Mouse (Mus musculus): ENCODE data around the gene Nsmce4a.
"Not testable (repeated sequence)": the region's sequence is repeated elsewhere in the genome, so short reads cannot be mapped to it uniquely, and the experiment has no call there.

Gene Nsmce4a

GRCm38 (mm10) chr7:130572821-130573220, at the start of gene Nsmce4a:
Nsmce4a (minus strand) TSS chr7:130573118.
- DNase-seq: no peak

DNA sequence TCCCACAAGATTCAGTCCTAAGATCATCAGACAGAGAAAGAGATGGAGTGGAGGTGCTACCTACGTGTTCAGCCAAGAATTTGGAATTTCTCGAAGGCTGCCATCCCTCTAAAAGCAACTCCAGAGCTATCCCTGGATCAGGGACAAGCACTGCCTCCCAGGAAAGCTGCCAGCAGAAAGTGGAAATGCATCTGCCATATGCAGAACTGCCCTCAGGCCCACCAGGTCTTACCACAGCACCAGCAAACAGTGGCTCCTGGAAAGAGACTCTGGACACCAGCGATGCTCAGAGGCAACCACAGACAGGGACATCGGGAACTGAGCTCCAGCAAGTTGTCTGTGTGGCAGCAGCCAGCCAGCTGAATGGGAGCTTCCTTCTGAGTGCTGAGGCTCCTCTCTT, 49.4 kb upstream of the Nsmce4a start:
- no peak for DNase-seq

GRCm38 (mm10) chr7:130621953-130622352, 49.0 kb upstream of the Nsmce4a start:
- no peak for DNase-seq

DNA sequence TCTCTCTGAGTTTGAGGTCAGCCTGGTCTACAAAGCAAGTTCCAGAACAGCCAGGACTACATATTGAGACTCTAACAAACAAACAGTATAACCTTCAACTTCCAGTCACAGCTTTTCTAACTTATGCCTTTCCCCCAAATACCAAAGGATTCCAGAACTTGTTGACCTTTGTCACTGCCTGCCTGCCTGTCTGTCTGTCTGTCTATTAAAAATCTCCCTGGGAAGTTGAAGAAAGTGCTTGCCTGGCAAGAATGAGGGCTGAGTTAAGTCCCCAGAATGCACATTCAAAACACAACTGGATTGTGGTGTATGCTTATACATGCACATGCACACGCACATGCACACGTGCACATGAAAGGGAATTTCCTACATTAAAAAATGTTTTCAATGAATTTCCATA, 48.1 kb upstream of the Nsmce4a start:
- no peak for DNase-seq

GRCm38 (mm10) chr7:130617591-130617990, 44.7 kb upstream of the Nsmce4a start:
- DNase-seq: no peak

- DNase-seq: no peak
Observed at GRCm38 (mm10) chr7:130613973-130614372, 41.1 kb upstream of the Nsmce4a start.

DNA sequence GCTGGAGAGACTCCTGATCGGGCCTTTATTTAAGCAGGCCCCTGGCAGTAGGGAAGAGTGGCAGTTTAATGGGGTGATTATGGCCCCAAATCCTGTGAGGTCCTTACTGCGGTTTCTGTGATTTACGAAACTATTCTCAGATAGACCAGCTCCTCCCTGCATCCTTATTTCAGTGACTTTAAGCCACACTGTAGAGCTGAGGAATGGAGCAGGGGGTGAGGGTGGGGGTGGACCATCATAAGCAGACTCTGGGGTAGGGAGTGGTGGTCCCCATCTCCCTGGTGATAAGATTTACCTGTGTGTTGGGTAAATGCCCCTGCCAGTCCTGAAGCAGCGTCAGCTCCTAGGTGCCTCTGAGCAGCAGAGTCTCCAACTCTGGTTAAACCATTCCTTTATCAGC, 34.0 kb upstream of the Nsmce4a start:
- no peak for DNase-seq

DNA sequence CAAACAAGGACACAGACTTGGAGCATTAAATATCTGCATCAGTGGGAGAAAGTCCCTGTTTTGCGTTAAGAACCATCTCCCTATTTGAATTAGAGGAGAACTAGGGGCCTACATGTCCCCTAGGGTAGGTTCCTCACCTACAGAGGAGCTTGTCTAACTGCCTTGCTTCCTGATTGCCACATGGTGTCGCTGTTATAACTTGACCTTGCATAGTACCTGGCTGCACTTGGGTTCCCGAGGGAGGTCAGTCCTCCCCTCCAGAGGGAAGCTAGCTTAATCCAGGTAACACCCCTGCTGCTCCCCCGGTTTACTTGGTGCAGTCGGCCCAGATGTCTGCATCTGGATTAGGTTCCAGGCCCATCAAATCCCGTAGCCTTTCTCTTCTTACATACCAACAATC, 32.2 kb upstream of the Nsmce4a start:
- DNase-seq: no peak

GRCm38 (mm10) chr7:130604390-130604789, 31.5 kb upstream of the Nsmce4a start:
- DNase-seq: no peak

DNA sequence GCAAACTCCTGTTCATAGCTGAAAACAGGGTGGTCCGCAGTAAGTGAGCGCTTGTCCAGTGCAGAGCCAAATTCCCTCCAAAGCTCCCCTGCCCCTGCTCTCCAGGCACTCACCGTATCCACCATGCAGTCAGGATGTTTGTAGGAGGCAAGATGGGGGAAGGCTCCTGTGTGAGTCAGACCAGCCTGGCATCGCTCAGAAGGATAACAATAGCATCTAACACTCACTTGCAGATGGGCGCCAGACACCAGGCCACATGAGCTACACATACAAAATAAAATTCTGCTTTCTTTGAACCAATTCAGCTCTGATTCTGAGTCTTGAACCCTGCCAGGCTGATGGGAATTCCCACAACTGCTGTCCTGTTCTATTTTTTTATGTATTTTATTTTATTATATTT, 30.6 kb upstream of the Nsmce4a start:
- no peak for DNase-seq

DNA sequence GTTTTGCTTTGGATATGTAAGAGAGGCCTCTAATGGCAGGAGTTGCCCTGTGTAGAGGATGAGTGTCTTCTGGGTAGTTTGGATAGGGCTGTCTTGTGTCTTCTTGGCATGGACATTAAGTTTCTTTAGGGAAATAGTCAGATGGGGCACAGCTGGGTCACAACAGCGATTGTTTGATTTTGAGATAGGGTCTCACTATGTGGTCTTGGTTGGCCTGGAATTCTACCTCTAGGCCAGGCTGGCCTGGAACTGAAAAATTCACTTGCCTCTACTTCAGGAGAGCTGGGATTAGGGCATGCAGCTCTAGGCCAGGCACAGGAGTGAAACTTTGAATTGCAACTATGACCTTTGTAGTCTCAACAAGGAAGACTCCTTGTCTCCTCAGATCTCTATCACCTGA, 29.9 kb upstream of the Nsmce4a start:
- no peak for DNase-seq

DNA sequence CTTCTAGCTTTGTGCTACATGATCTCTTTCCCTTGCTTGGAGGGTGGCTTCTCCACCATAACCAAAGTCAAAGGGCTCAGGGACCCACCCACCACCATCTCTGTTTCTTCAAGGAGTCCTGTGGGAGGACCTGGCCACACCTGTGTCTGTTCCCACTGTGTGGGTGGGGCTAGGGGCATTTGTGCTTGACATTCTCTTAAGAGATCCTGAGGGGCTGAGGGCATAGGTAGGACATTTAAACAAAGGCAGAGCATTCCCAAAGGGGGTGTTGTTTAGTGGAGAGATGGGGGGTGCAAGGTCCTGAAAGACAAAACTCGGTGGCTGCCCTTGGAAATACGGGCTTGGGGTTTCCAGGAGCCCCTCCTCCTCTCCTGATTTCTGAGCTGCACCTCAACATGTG, 27.6 kb upstream of the Nsmce4a start:
- no peak for DNase-seq

DNA sequence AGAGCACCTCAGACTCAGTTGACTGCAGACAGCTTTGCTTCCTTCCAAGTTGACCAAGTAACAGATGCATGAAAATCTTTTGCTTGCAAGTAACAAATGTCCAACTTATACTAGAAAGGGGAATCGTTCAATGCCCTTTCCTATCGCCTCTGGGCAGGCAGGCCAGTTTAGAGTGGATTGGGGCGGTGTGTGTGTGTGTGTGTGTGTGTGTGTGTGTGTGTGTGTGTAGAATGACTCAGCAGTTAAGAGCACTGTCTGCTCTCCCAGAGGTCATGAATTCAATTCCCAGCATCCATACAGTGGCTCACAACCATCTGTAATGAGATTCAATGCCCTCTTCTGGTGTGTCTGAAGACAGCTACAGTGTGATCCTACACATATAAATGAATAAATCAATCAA, 27.2 kb upstream of the Nsmce4a start:
- DNase-seq: no peak

DNA sequence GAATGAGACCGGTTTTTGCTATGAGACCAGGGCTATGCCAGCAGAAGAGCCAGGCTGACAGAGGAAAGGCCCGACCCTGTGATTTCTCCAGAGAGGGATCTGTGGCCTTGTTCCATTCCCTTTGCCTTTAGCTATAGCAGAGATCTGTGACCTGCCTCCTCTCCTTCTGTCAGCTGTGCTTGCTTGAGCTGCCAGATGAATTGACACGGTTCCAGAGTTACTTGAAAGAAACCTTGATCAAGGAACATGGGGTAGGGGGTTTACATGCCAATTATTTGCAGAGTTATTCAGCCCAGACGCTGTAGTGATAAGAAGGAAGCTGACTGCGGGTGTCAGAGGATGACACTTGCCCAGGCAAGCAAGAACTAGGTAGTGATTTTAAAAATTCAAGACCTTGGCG, 24.6 kb upstream of the Nsmce4a start:
- DNase-seq: no peak

DNA sequence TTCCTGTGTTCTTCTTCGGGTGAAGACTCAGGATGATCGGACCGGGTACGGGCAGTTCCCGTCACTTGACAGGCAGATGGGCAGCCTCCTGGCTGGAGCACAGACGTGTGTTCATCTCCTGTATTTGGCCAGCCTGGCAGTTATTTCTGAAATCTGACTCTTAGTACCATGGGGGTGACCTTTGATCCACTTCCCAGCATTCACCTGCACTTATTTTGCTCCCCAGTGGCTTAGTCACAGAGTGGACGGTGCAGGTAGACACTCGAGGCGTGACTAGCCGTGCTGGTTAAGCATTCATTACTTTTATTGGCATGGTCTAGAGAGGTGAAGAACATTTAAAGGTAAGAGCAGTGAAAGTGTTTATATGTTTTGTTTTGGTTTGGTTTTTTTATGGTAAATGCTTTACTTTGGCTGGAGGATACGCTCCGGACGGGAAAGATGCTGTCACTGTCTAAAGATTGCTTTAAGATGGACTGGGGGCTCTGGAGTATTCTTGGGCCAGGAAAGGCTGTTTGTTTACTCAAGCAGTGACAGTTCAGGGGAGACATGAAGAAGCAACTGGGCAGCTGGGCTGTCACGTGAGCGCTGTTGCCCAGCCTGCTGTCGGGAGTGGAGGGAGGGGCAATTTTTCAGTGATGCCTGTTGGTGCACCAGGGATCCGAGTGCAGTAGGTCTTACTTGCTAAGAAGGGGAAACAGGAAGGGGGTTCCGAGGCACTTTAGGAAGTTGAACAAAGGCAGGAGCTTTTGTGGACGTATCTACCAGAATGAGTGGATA, 23.3 kb upstream of the Nsmce4a start:
- not testable (repeated sequence) for DNase-seq

DNA sequence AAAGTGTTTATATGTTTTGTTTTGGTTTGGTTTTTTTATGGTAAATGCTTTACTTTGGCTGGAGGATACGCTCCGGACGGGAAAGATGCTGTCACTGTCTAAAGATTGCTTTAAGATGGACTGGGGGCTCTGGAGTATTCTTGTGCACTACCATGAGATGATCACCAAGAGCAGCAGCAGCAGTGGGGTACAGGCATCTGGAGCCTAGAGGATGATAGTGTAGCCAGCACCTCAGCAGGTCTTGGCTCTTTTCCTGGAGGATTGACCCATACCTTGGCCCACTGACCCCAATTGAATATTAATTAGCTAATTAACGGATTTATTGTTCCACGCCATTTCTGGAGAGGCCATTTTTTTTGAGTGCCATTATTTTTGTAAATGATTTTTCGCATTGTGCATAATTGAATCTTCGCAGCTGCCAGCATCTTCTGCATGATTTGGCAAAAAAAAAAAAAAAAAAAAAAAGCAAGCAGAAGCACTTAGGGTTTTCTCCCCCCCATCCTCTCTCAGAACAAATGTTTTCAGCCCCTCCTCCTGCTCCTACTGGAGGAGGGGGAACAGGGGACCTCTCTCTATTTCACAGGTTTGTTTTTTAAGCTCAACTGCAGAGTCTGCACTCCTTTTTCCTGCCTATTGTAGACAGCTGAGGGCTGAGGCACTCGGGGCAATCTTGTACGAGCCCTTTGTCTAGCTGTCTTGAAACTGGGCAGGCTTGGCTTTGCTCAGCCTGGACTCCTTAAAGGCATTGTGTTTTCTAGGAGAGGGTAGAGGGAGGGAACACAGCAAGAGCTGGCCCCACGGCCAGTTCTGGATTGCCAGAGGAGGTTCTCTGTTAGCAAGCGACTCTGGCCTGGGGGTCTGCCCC, 20.7 kb upstream of the Nsmce4a start:
- peak; percentile 37 for DNase-seq

- DNase-seq: not testable (repeated sequence)
Observed at GRCm38 (mm10) chr7:130592975-130593374, 20.1 kb upstream of the Nsmce4a start.

- no peak for DNase-seq
Observed at GRCm38 (mm10) chr7:130590845-130591437, 18.0 kb upstream of the Nsmce4a start.

DNA sequence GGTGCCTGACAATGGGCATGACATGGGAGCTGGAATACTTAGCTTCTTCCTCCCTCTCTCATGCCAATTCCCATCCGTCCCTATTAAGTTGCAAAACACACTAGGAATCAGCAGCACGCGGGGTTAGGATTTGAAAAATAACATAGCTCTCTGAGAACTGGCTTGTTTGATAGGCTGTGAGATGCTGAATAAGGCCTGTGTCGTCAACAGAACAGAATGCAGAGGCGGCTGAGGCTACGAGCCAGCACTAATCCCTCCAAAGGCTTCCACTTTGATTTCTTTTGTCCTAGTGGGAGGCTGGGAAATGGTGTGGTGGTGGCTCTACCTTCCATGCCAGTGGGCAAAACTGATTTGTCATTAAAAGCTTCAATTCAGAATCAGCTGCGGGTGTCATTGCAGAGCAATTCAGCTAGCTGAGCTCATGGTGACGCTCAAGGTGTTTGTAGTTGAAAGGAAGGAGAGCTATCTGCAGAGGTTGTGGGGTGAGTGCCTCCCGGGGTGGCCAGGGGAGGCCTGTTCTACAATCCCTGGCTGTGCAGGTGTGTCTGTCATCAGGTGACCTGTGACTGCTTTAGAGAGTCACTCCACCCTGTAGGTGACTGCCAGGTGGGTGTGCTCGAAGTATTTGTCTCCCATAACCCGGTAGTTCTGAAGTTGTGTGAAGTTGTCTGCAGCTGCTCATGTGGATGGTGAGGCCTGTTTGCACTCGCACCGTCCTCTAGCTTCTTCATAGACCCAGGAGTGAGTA, 17.3 kb upstream of the Nsmce4a start:
- no peak for DNase-seq

DNA sequence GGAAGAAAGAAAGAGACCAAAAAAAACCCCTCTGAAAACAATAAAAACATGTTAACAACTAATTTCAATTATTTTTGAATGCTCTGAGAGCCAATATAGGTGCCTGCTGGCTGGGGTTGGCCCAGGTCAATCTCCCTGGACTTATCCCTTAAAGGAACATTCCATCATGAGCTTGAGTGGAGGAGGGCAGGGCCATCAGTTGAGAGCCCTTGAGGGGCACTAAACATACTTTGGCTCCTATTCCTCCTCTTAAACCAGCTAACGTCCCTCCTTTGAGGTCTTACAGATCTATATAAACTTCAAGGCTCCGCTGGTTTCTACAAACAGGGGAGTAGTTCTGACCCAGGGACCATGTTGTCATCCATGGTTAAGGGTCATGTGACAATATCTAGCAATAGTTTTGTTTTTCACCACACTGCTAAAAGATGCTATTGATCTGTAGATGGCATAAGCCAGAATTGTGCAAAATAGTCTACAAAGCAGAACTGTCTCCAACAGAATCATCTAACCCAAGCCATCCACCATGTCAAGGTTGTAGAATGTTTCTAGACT, 13.7 kb upstream of the Nsmce4a start:
- no peak for DNase-seq

- no peak for DNase-seq
Observed at GRCm38 (mm10) chr7:130578607-130579006, 5.7 kb upstream of the Nsmce4a start.

DNA sequence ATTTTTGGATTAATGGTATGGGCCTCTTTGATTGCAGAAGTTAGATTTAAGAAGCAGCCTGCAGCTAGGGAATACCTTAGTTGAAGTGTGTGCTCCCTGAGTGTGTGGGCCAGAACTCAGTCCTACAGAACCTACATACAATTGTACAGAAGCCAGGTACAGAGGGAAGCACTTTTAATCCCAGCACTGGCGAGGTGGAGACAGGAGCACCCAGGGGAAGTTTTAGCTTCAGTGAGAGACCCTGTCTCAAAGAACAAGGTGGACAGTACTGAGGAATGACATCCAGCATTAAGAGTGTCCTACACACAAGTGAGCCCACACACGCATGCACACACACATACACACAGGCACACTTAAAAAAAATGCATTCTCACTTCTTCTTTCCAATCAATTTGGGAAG, 5.1 kb upstream of the Nsmce4a start:
- DNase-seq: no peak

Data from cerebellum, adult 9-10 months (tissue).